Mouse (Mus musculus) spleen, adult 12 weeks (tissue): ENCODE results near the gene Prss8.
"Not testable (repeated sequence)": the region's sequence is repeated elsewhere in the genome, so short reads cannot be mapped to it uniquely, and the experiment has no call there.

Experiments used
- DNase-seq: peaks from one replicate; pipeline ENCODE4 v3.0.0; 2022; ENCODE audit warnings: low spot score

Prss8 gene

DNA sequence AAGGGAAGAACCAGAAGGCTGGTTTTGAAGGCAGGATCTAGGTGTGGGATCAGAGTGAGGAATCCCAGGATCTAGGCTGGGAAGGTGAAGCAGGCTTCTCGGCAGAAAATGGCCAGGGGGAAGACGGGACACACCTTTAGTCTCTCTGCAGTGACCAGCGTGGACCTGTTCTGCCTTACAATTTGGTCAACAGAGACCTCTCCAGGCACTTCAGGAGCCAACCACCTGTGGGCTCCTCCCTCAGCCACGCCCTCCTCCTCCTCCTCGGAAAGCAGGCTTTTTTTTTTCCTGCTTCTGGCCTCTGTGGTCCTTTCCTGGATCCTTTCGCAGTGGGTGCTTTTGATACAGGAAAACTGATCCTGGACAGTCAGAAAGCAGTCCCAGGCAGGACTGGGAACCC is at the start of gene Prss8:
Prss8 (minus strand) TSS at position 182 of the 400 bp plus-strand sequence.
- no peak for DNase-seq

DNA sequence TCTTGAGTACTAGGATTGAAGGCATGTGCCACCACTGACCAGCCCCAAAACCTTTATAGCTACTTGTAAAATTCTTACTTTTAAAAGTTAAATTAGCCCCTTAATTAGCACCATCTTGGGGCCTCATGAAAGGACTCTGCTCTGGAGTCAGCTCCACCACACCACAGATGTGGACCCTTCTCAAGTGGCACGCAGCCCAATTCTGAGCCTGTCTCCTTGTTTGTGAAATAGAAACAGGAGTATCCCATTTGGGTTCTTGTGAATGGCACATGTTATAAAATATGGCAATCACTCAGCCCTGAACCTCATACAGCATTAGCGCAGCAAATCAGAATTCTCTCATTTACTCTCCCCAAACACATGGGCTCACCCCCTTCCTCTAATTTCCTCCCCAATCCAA is 49.0 kb upstream of the Prss8 start:
- DNase-seq: no peak

DNA sequence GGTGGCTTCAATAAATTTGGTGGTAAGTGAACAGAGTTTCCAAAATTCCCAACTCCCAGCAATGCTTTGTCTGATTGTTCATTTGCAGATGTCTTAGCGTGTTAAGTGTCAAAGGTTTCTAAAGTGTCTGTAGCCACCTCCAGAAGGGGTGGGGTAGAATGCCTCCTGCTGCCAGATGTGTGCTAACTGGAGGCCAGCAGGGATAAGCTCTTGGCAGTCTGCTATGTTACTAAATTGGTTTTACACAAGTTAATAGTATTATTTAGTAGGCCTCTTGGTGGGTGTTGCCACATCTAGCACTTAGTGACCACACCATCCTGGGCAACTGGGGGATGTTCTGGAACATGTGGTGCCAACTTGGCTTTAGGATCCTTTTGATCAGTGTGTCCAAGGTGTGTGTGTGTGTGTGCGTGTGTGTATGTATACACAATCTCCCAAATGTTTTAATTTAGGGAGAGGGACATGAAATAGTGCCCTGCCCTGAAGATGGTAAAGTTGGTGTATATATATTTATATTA is 44.6 kb upstream of the Prss8 start:
- DNase-seq: no peak

DNA sequence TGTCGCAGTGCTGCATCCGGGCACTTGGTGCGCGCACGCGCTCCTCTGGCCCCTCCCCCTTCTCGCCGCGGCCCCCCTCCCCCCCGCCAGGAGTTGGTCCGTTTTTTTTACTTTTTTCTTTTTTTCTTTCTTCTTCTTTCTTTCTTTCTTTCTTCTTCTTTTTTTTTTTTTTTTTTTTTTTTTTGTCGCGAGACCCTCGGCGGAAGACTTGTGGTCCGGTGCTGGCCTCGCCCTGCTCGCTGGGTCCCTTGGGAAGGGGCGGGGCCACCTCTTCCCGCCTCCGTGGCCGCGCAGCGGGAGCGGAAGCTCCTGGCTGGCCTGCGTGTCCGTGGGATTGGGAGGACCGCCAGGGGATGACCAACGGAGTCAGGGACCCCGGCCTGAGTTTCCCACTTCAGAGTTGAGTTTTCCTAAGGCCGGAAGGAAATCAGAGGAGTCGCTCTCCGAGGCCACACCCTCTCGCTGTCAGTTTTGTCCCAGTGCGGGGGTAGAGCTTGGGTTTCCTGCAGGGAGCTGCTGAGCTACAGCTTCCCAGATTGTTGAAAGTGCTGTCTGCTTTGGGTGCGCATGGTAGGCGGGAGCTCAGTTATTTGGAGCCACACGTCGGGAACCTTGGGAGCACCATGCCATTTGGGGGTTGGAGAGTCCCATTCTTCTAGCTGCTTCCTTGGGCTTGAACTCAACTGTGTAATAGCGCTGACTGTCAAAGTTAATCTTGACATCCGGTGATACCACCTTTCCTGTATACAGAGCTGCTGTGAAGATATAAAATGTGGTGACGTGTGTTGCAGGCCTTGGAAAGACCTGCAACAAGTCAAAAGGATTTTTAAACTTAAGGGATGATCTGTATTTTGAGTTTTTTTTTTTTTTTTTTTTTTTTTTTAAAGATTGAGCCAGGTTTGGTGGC is 38.3 kb upstream of the Prss8 start:
- peak; percentile 55 for DNase-seq

DNA sequence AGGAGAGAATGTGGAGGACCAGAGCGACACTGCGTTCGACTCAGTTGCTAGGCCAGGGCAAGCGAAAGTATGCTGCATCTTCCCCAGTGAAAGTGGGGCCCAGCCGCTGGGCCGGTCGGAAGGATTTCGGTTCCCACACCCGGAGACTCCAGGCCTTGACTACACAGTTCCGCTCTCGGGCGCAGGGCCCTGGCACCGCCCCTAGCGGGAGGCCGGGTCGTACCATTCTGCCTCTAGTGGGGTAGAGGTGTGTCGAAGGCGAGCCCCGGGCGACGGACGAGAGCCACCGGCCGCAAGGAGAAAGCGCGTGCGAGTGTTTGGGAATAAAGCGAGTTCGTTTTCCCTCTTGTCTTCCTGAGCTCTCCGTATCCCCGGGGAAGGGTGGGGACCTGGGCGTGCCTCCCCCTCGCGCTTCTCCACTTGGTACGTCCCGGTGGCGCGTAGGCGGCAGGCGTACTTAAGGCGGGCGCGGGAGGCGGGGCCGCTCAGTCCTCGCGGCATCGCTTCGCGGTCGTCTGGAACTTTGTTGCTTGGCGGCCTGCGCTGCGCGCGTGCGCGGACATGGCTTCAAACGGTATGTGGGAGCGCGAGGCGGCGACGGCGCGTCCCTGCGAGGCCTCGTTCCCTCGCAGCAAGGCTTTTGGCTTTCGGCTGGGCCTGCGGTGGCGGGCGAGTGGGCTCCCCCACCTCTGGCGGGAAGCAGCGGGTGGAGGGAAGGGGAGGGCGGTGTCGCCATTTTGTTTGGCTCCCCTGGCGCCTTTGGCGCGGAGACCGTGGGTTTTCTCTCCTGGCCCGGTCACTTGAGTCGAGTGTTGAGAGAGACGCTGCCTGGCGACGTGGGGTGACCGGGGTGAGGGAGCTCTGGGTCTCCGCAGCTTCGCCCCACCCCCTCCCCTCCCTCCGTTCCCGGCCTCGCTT is 37.4 kb upstream of the Prss8 start, which contains the start of gene Fus:
Fus (plus strand) TSS at position 454 of the 918 bp plus-strand sequence.
- DNase-seq: peak; percentile 96

DNA sequence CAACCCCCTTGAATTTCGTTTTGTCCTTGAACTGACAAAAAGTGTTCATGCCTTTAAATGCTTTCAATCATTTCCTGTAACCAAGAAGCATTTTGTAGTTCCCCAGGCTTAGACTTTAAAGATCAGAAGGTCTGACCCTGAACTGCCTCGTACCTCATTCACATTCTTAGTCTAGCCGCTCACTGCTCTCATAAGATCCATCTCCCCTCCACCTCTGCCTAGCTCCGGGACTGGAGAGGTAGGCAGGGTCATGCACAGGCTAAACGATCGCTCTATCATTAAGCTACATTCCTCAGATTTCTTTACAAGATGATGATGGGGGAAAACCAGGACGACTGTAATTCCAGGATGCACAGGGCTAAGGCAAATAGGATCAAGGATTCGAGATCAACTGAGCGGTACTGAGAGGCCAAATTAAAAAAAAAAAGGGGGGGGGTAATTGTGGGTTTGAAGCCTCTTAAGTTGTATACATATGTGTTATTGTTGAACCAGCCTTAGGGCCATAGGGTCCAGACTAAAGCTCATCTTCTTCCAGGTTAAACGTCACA is 36.5 kb upstream of the Prss8 start:
- DNase-seq: no peak

DNA sequence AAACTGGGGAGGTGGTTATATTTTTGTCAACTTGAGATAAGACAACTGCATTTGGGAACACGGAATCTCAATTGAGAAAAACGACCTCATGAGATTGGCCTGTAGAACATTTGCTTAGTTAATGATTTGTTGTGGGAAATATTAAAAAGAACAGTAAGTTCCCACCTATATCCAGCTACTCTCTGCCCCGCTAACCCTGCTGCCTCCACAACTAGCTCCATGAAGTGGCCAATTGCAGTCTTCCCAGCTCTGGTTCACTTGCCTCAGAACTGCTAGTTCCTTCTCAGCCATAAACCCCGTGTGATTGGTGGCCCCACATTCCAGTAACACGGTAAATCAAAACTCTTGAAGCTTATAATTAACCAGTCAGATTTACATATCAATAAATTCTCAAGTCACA is 29.5 kb upstream of the Prss8 start:
- no peak for DNase-seq

DNA sequence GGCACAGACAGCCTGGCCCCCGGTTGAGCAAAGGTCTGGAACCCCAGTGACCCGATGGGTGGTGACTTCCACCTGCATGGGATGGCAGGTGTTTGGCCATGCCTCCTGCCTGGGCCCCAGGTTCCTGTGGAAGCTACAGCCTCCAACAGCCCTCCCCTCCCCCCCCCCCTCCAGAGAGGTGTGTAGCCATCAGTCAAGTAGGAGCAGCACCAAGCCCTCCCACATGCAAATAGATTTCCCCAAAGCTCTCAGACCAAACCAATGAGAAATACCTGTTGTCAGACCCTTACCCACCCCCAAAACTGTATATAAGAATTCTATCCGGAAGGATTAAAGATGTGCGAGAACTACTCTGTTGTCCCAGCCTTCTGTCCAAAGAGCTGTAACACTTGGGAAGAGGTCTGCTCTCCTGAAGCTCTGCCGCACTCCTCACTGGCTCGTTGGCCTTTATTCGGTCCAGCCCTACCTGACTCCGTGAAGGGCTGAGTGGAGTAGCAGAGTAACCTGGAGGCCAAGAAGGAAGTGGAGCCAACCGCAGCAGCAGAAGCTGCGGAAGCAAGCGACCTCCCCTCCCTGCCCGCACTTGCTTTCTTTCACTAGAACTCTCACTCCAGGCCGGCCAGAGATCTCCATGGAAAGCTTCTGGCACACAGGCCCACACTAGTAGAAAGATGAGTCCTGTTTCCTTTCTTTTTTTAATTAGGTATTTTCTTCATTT is 23.1 kb upstream of the Prss8 start:
- no peak for DNase-seq

DNA sequence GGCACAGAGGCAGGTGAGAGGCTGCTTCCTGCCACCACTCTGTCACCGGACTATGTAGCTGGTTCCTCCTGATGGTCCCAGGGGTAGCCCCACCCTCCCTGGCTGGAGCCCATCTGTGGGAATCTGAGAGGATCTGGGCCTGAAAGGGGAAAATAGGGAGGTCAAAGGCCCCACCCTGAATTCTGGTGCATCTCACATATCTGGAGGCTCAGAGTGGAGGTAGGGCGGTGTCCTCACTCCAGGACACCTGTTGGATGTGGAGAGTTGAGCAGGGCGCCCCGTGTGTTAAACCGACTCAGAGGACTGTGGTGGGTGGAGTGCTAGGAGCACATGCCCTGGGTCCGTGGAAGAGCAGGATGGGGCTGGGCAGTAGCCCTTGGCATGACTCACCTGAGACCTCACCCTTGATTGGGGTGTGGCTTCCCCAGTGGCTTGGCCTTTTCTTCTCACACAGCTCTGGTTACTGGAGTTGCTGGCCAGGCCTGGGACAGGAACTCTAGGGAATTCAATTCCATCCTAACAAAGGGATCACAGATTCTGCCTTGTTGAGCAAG is 16.6 kb upstream of the Prss8 start, which contains the start of gene Prss36:
Prss36 (minus strand) TSS at position 256 of the 554 bp plus-strand sequence.
- no peak for DNase-seq

DNA sequence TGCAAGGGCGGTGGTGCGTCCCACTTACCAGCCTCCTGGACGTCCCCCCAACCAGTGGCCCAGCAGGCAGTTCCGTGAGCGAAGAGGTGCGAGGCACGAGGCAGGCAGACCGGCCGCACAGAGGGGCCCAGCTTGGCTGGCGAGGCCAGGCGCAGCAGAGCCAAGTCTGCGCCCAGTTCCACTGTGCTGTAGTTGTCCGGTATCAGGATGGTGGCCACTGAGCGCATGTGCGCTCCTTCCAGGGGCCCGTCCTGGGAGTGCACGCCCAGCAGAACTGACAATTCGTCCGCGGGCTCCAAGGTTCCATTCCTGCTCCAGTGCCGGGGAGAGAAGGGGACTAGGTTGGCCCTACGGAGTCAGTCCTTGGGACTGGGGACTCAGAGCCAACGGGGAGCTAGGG is 14.7 kb upstream of the Prss8 start:
- DNase-seq: no peak

DNA sequence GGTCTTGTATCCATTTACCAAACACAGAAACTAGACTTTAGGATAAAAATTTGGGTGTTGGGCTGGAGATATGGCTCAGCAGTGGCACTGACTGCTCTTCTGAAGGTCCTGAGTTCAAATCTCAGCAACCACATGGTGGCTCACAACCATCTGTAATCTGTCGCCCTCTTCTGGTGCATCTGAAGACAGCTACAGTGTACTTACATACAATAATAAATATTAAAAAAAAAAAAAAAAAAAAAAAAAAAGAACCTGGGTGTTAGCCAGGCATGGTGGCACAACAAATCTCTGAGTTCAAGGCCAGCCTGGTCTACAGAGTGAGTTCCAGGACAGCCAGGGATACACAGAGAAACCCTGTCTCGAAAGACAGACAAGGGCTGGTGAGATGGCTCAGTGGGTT is 12.2 kb upstream of the Prss8 start:
- not testable (repeated sequence) for DNase-seq

DNA sequence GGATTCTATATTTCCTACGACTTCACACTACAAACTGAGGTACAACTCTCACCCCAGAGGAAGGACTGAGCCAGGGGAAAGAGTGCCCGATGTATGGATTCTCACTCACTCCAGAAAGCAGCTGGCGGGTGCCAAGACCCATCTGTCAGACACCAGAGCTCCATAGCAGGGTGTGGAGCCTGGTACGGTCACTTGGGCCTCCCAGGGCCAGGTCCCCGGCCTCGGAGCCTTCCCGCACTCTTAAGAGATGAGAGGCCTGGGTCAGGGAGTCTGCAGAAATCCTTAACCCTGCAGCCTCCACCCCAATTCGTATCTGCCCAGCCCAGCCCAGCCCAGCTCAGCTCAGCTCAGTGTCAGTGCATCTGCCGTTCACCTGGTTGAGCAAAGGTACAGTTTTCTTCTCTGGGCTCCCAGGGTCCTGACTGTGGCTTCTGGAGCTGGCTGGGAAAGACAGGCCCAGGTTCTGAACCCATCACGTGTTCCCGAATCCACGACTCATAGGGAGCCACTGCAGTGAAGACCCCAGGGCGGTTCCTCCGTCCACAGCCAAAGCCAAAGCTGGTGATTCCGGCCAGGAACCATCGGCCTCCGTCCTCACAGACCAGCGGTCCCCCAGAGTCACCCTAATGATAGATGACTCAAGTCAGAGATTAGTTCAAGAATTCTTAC is 6.4 kb upstream of the Prss8 start:
- no peak for DNase-seq

DNA sequence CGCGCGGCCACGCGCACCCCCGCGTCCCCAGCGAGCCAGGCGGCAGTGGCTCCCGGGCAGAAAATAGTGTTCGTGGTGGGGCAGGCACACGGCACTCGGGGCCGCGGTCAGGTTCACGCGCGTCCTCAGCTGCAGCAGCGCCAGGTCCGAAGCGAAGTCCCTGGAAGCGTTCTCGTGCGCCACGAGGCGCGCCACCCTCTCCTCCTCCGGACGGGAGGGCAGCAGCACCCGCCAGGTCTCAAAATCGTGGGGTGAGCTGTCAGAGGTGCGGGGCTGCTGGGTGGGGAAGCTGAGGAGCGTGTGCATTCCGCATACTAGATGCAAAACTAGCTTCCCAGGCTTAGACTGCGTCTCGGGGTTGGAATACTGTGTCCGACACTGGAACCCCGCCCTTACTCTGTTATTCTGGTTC is 5.8 kb upstream of the Prss8 start:
- DNase-seq: no peak

DNA sequence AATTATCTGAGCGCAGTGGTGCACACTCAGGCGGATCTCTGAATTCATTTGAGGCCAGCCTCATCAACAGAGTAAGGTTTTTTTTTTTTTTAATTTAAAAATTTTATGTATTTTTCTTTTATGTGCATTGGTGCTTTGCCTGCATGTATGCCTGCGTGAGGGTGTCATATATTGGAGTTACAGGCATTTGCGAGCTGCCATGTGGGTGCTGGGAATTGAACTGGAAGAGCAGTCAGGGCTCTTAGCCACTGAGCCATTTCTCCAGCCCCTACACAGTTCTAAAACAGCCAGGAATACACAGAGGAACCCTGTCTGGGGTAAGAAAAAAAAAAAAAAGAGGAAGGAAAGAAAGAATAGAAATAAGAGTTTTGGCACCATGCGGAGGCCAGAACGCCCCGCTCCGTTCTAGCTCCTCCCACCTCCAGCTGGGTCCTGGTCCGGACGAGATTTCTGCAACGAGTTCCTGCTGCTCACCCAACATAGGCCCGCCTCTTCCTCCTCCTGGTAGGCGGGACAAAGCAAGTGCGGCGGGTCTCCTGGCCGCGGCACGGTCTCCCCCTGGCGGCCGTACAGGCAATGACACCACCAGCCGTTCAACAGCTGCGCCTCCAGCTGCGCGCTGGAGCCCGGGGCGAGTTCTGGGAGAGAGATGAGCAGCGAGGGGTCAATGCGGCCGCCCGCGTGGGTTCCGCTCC is 5.3 kb upstream of the Prss8 start:
- peak; percentile 90 for DNase-seq

DNA sequence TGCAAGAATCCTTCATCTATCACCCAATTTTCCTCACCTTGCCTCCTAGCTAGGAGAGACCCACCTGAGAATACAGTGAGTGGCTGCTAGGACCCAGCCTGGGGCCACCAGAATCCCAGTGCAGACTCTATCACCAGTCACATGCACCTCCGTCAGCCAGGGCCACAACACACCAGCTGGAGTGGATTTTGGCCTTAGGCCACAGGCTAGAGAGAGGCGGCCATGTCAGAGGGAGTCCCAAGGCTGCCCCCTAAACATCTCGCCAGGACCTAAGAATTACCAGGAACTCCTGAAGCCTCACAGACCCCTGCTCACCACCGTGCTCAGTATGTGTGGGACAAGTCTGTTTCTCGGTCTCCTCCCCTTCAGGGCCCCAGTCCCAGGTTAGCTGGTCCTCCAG is 4.2 kb upstream of the Prss8 start:
- DNase-seq: no peak

DNA sequence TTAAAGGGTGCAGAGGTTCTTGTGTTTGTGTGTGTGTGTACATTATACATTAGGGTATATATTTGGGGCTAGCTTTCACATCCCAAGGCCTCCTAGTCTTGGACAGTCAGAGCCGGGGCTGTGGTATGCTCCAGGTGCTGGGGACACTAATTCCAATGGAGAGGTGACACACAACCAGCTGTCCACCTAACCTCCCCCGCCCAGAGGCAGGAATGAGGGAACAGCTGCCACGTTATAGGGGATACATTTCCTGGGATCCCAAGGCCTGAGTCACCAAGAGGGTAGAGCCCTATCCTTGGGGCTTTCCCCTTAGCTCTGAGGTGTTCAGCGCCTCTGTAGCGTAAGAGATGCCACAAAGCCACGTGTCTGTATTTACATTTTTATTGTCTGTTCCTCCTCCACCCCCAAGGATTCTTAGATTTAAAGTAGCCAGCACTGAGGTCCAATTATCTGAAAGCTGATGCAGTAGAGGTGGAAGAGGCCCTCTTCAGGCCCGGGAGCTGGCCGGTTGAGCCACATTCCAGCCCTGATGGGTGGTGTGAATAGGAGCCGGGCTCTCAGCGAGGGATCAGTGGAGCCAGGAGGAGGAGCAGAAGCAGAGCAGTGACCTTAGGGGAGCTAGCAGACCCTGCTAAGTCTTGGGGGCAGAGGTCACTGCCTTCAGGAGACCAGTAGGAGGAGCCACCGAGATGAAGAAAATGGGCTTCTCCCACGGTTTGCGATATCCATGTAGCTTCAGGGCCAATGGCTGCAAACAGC is 2.5 kb upstream of the Prss8 start:
- DNase-seq: no peak

DNA sequence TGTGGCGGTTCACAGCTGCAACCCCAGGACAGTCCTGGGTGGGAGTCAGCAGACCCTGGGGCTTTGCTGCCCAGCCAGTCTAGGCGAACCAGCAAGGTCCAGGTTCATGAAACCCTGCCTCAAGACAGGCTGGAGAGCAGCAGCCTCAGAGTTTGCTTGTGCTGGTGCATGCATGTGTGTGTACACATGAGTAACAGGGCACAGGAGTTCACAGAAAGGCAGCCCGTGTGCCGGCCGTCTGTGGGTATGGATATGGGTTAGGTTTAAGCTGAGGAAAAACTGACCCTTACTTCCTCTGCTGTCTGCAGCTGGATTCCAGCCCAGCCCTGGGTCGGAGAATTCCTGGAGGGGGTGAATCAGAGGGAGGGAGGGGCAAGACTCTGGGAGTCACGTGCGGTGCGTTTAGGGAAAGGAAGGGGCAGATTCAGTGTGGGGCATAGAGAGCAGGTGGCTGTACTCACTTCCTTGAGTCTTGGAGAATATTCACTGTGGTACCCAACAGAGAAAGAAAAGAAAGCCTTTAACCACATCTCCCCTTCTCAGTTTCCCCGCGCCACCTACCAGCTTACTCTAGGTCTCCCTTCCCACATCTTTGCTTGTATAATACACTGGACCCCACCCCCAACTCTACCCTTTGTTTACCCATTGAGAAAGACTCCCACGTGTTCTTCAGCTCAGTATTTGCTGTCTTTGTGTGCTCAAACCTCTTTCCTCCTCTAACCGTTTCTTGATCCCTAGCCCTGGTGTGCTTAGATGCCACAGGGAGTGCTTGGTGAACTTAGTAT is 1.6 kb upstream of the Prss8 start:
- DNase-seq: no peak

DNA sequence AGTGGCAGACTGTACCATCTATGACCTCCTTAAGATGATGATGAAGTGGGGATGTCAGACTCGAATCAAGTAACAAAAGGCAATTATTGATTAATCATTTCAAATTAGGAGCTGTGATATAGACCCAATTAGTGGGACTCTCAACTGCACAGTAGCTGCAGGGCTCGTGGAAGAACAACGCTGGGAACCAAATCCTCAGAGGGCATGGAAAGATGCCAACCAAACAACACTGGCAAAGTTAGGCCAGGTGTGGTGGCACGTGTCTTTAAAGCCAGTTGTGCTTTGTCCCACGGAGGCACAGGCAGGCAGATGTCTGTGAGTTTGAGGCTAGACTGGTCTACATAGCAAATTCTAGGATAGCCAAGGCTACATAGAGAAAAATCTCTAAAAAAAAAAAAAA is 732 bp upstream of the Prss8 start:
- DNase-seq: no peak
